Mouse (Mus musculus) T-cell, adult 2 months (primary cell): ENCODE data around the gene Kidins220.

Source experiments
- DNase-seq: peaks from one replicate; pipeline ENCODE4 v3.0.0; 2022; ENCODE audit warnings: low spot score

The Kidins220 gene

DNA sequence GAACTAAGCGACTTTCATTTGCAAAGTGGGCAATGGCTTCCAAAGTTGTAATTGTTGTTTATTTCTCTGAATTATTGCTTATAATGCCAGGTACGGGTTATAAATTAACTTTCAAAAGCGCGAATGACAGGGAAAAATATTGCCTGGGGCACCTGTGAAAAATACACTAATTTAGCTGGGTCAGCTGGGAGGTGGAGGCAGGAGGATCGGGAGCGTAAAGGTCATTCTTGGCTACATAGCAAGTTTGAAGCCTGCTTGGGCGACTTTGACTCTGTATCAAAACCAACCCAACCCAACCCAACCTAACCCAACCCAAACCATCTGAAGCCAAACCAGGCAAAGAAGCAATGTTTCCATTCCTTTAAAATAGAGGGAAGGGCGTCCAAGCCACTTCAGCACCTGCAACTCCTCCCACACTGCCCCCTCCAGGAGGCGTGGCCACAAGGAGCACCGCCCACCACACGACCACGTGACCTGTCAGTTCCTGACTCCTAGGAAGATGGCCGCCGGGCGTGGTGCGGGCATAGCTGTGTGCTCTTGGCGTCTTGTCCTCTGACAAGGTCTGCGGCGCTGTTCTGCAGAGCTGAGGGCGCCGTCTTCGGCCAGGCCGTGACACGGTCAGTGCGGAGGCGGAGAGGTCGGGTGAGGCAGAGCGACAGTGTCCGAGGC lies at the start of gene Kidins220:
TSS of gene Kidins220 (plus strand) at position 480 of the 669 bp plus-strand sequence.
- DNase-seq = peak; percentile 93

DNA sequence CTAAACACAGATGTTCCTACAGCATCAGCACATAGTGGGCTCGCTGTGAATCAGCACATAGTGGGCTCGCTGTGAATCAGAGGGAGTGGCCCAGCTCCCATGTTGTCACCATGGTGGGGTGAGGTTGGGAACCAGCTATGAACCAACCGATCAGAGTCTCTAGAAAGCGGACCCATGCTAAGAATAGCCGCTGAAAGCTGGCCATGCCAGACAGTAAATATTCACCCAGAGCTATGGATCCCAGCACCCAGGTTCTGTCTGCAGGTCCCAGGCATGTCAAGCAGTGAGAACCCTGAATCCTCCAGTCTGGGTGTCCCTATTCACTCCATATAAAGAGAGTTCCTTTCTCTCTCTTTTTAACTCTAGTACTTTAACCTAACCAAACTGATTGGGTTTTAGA lies 49.4 kb upstream of the Kidins220 start:
- no peak for DNase-seq

DNA sequence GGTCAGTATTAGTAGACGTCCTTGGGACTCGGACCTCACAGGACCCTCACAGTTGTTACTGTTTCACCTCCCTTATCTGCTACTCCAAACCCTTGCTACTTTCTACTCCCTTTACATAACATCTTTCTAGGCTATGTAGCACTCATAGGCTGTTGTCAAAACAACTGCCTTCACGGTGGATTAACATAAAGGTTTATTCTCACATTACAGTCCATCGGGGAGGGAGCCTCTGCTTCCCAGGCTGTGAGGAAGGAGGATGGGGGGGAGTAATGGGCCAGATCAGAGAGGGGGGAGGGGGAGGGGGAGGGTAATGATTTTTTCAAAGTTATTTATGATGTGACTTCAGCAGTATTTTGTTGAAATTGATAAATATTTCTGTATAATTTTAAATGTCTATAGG lies 49.0 kb upstream of the Kidins220 start:
- DNase-seq = no peak

DNA sequence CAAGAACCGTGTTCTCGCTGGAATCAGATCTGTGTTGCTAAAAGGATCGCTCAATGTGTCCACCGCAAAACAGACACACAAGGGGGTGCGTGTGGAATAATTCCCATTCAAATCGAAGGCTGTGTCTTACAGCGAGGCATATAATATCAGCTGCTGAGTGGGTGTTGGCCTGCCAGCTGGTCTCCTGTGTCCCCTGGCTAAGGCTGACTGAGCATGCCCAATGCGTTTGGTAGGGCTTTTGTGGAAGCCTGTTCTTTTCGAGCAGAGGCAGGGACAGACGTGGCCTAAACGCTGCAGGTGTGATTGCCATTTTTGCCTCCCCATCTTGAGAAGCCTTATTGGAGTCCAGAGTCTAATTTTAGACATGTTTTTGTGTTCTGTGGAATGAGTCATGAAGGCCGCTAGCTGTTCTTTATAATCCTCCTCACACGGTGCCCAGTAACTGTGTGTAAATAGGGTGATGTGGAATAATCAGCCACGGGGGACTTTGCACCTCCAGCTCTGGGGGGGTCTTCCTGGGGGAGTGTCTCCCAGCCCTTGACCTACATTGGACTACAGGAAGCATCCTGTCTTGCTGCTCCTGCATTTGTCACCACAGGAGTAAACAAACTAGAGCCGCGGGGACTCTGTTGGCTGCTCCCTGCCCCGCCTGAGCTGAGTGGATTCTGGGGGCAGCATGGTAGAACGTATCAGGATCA lies 46.5 kb upstream of the Kidins220 start:
- DNase-seq = no peak

DNA sequence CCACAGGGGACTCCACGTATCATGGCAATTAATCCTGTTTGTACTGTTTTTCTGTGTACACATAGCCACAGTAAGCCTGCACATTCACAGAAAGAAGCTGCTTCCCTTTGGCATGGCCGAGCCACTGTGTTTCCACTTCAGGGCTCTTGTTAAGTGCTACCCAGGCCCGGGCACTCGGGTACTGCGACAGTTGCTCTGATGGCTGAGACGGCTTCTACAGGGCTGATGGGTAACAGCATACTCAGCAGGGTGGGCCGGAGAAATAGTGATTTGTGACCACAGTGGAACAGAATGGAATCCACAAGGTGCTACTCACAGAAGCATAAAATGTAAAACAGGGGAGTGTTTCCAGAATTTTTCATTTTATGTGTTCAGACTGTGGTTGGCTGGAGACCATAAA lies 45.7 kb upstream of the Kidins220 start:
- no peak for DNase-seq

DNA sequence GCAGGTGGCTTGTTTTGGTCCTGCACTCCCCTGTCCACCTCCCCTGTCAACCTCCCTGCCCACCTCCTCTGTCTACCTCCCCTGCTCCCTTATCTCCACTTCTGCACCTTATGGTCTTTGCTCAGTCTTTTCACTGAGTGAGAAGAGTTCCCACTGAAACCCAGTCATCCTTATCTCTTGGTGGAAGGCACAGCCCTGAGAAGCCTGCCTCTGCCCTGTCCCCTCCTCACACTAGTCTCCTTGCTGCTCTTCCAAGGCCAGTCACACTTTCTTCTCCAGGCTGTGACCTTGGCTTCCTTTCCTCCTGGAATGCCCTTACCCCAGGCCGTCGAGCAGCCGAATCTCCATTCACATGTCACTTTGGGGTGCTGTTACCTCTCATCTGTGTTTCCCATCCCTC lies 44.0 kb upstream of the Kidins220 start:
- DNase-seq = no peak

DNA sequence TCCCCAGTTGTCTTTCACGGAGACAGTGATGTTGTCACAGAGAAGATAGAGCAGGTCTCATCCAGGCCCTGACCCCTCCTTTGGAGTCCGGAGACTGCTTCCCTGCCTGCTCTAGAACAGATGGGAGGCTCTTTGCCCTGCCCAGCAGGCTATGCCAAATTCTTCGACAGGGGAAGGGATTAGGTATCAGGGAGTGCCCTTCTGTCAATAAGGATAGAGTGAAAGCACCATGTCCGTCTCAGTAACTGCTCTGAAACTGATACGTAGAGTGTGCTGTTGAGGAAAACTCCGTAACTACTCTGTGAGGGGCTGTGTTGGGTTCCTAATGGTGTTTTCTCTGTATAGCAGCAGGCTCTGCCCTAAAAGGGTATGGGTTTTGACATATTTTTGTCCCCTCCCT lies 42.6 kb upstream of the Kidins220 start:
- DNase-seq = no peak

DNA sequence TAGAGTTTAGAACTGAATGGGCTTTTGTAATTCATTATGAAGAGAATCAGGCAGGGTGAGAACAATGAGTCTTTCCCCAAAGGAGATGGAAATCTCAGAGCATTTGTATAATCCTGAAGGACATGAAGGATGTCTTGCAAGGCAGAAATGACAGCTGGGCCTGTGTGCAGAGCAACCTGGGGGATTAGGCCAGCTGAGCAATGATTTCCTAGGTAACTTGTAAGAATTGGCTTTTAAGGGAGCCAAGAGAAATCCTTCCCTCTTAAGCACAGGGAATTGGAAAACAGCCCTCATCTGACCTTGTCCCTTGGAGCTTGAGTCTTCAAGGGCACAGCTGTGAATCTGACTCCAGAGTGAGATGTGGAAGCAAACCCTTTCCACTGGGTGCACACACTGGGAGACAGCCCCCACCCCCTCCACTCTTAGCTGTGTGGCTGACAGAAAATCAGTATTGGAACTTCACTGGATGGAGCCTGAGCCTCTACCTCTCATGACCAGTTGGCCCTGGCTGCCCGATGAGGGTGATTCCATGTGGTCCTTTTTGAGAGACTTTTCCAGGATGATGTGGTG lies 41.4 kb upstream of the Kidins220 start:
- DNase-seq = no peak

DNA sequence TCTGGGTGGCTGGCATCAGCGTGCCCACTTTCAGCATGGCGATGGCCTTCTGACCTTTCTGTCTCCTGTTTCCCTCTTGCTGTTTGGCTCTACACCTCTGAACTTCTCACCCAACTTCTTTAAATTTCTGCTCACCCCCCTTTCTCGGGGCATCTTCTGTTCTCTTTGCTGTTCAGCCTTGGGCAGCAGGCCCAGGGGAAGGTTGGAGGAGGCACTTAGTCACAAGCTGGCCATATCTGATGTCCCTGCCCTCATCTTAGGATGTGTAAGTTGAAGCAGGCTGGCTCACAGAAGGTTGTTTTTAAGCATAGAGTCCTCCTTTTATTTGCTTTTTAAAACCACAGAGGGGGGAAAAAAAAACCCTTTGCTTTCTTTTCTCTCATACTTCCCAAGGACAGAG lies 40.7 kb upstream of the Kidins220 start:
- no peak for DNase-seq

DNA sequence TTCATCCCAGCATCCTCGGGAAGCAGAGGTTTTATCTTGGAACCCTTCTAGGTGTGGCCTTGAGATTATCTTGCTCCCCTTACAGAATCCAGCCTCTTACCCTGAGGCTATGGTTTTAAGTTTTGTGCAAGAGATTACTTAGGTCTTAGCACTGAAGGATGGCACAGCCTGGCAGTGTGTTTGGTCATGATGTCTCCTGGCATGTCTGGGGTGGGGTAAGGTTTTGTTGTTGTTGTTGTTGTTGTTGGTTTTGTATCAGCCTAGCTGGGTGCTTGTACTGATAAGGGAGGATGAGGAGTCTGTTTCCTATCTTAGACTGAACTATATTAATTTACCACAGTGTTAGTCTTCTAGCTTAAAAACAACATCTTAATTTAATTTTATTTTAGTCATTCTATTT lies 38.4 kb upstream of the Kidins220 start:
- no peak for DNase-seq

DNA sequence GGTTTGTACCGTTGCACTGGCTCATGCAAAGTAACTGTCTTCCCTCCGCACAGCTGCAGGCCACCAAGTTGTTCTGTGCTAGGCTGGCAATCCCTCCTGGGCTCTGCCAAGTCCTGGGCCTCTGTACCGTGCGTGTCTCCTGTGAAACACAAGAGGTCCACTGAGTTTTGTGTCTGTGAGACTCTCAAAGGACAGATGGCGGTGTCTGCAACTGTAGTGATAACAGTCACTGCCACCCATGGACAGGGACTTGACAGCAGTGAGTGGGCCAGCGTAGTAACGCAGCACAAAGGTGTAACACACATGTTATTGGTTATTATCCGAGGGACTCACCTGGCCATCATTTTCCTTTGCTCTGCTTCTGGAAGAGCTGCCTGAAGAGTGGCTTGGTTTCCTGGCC lies 35.4 kb upstream of the Kidins220 start:
- no peak for DNase-seq

DNA sequence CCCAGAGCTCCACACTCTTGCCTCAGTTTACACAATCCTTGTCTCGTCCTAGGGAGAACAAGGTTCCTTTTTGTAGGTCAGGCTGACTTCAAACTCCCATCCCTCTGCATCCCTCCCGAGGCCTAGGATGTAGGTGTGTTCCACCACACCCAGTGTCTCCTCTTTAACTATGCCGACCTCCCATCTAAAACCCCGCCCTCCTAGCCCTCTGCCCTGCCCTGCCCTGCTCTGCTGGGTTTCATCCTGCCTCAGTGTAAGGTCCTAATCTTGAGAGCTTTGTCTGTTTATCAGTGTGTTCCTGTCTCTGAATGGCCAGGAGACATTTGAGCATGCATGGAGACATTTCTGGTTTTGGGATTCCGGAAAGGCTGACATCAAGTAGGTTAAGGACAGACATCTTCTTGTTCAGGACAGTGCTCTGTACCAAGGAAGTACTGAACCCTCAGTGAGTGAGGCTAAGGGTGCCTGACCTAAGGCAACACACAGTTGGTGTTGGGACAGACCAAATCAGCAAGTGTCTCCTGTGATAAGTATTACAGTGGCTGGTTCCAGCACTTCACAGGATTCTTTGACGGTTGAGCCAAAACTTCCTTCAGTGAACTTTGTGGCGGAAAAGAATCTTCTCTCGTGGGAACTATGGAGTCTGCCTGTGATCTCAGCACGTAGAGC lies 32.0 kb upstream of the Kidins220 start:
- no peak for DNase-seq

DNA sequence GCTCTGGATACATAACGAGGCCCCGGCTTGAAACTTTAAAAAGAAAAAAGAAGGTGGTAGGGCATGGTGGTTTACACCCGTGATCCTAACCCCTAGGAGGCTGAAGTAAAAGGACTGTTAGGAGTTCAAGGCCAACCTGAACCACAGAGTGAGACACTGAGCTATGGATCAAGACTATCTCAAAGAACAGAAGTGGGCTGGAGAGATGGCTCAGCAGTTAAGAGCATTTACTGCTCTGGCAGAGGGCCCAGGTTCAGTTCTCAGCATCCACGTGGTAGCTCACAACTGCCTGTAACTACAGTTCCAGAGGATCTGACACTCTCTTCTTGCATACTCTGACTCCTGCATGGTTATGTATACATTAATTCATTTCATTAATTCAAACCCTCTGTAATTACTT lies 31.3 kb upstream of the Kidins220 start:
- DNase-seq = no peak

DNA sequence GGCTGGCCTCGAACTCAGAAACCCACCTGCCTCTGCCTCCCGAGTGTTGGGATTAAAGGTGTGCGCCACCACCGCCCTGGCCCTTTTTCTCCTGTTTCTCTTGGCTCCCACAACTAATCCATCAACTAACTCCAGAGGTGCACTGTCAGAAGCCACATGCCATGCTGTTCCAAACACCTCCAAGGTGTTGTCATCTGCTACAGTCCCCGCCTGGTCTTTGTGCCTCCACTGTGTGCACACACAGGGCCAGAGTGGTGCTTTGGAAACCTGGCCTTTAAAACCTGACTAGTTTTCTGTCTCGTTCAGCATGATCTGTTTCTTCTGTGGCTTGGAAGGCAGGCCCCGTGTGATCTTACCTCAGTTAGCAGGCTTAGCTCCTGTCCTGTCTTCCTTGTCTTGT lies 30.1 kb upstream of the Kidins220 start:
- DNase-seq = no peak

DNA sequence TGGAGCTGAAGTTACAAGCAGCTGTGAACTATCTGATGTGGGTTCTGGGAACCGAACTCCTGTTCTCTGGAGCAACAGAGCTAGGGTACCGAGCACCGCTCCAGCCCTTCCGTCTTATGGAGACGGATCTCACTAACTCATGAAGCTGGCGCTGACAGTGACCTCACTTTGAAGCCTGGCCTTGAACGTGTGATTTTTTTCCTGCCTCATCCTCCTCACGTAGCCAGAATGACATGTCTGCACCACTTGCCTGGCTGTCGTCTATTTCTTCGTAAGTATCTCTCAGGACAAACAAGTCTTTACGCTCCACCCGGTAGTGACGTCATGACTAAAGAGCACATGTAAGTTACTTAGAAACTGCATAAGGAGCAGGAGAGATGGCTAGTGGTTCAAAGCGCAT lies 27.7 kb upstream of the Kidins220 start:
- no peak for DNase-seq

DNA sequence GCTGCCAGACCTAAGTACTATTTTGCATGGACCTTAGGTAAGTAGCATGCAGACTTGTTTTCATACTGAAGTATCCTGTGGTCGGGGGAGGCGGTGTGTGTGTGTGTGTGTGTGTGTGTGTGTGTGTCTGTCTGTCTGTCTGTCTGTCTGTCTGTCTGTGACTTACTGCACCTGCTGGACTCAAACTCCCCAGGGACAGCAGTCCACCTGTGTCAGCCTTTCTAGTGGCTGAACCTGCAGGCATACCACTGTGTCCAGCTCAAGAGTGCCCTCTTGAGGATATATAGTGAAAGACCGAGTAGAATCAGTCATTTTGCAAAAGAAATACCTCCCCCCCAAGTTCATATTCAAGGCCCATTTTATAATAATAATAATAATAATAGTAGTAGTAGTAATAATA lies 26.4 kb upstream of the Kidins220 start:
- DNase-seq = no peak

DNA sequence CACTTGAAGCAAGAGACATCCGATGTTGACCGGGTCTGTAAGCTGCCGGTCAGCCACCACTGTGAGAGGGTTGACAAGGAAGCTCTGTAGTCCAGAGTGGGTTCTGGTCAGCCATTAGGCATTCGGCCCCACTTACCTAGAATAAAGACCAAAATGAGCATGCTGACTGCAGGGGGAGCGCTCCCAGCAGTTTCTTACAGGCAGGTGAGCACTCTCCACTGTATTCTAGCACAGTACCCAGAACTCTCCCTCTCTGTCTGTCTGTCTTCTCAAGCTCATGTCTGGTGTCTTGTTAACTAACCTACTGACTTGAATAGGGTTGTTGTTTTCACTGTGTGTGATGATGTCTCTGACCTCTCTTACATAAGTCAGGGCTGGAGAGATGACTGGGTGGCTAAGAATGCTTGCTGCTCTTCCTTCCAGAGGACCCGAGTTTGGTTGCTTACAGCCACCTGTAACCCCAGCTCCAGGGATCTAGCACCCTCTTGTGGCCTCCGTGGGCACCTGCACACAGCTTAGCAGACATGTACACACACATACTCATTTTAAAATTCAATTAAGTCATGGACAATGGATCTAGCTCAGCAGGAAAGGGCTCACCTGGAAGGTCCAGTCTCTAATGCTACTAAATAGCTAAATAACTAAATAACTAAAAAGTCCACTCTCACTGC lies 24.2 kb upstream of the Kidins220 start:
- DNase-seq = no peak

DNA sequence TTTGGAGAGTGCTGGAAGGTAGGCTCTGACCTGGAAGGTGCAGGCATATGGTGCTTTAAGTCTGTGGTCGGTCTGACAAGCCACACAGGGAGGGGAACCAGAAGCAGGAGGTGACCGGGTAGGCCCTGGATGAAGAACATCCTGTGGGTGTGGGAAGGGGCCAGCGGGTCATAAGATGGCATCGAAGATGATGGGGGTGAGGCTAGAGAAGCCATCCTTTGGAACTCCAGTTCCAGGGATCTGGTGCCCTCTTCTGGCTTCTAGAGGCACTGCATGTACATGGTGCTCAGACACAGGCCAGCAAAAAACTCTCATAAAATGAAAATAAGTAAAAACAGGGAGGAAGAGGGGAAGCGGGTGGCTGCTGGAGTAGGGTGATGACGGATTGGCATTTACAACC lies 22.6 kb upstream of the Kidins220 start:
- peak; percentile 28 for DNase-seq

DNA sequence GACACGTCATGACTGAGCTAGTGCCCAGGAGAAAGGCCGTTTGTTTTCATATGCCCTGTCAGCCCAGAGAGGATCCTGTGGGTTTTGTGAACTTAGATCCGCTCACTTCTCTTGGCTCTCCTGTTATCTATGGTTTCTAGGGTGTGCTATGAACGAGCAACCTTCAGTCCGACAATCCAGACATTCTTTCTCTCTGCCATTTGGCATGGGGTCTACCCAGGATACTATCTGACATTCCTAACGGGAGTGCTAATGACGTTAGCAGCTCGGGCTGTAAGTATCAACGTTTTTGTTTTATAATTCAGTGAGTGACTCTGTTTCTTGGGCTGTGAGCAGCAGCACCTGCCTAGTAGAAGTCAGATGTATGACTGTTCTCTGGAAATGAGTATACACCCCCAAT lies 19.6 kb upstream of the Kidins220 start:
- DNase-seq = no peak

DNA sequence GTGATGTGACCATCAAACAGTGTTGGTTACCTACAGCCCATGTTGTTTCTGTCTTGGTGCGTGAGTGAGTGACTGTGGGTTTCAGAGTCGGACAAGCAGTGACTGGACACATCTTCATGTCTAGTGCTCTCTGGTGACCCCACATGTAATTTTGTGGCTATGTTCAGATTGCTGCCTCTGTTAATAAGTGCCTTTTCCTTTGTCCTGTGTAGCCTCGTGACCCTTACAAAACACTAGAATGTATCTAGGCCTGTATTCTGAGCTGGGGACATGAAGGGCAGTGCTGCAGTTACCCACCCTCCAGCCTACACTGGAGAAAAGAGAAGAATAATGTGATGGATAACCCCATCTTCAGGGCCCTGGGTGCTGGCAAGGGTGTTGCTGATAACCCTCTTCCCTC lies 16.2 kb upstream of the Kidins220 start:
- no peak for DNase-seq

DNA sequence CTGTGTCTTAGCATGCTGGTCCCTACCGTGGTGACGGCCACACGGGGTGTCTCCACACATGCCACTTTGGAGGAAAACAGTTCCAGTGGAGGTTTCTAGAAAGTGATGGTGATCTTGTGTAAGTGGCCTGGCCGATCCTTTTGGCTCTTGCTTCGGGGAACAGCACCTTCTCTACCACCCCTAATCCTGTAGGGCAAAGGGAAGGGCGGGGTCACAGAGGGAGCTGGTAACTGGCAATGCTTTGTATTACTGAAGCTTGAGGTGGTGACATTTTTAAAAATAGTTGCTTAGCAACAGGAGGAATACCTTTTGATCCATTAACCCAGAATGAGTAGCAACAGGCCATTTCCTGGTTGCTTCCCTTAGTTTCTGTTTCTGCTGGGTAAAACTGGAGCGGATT lies 12.9 kb upstream of the Kidins220 start:
- no peak for DNase-seq

DNA sequence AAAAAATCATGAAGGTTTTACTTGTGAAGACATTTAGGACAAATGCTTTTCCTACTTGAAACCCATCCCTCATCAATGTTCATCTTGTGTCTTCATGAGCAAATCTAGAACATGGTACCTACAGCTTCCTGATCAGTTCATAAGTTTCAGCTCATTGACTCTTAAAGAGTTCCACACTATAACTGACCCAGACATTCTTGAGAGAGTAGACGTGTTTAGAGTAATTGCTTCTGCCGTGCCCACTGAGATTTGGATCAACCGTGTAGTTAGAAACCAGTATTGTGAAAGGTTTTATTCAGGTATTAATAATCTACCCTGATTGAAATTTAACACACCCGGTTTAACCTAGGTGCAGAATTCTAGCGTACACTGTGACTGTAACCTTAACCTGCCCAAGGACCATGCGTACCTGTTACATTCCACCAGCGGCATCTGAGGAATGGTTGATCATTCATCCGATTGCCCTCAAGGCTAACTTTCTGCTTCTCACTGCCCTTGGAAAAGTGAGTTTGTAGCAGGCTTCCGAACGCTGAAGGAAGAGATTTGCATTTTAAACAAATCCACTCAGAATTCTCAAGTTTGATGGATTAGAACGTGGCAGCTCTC lies 12.3 kb upstream of the Kidins220 start:
- no peak for DNase-seq
